Mouse (Mus musculus): ENCODE data around the gene Dock3.

- no peak for TF ChIP-seq FLI1 (IDR thresholded peaks at IDR 0.05; ENCODE audit: low read length)
- no peak for TF ChIP-seq GATA1 (IDR thresholded peaks at IDR 0.05; ENCODE audit: borderline replicate concordance, low read length)
Measured at GRCm38 (mm10) chr9:107254476-107254875, 22.8 kb upstream of the Dock3 start.

Measured in megakaryocyte, embryonic 14.5 days (primary cell).